Mouse (Mus musculus): Measurements from ENCODE around the gene Il20rb. TPM values are rescaled to one million over a fixed set of nuclear protein-coding genes. Genes with fewer than 3 reads are reported as not detected.

Il20rb gene
- total RNA-seq, 4 experiments from 2014 or later = 0.82 to 2.8 (median 1.4) TPM

DNA sequence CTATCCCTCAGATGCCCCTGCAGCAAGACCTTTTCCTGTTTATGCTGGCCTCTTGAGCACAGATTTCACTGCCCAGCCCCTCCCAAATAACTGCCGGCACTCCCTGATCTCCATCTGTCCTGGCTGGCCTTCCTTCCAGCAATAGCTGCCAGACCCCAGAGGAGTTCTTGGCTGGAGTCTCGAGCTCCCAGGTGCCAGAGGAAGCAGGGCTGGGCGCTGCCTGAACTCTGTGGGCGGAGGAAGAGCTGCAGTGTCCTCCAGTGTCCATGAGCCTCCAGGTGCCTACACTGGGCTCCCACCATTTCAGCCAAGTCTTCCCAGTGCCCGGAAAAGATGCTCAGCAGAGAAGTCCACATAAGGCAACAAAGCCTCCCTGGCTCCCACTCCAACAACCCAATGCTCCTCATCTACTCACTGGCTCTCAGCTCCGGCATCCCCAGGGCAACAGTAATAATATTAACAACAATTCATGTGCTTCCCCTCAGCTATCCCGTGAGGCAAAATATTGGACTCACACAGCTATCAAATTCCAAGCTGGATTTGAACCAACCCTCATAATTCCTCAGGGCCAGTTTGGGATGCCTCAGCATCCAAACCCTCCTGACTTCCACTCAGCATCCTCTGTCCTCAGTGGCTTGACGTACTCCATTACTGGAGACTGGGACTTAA lies 15.5 kb downstream of the Il20rb start:
- peak; percentile 88 to 91 for DNase-seq (ENCODE audit: low spot score in 2 of 2)

GRCm38 (mm10) chr9:100470228-100470627 lies 16.4 kb downstream of the Il20rb start:
- DNase-seq (ENCODE audit: low spot score in 2 of 2) = no peak

GRCm38 (mm10) chr9:100469681-100470080 lies 16.9 kb downstream of the Il20rb start:
- no peak for DNase-seq (ENCODE audit: low spot score in 2 of 2)

DNA sequence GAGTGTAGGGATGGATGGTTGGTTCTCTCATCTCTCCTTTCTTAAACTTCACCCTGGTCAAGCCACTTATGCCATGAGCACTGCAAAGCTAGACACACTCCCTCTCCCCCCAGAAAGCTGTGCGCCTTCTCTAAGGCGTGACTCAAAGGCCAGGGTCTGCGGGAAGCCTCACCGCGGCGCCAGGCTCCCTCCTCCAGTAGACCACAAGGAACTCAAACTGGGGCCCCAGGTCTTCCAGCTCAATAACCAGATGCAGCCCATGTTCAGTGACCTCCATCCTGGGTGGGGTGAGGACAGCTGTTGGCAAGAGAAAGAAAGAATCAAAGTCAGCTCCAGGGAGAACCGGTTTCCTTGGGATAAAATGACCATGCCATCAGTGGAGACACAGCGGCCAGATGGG lies 18.4 kb downstream of the Il20rb start:
- DNase-seq (ENCODE audit: low spot score in 2 of 2) = no peak

GRCm38 (mm10) chr9:100467653-100468052 lies 18.9 kb downstream of the Il20rb start:
- DNase-seq (ENCODE audit: low spot score in 2 of 2) = peak; percentile 60 to 67

DNA sequence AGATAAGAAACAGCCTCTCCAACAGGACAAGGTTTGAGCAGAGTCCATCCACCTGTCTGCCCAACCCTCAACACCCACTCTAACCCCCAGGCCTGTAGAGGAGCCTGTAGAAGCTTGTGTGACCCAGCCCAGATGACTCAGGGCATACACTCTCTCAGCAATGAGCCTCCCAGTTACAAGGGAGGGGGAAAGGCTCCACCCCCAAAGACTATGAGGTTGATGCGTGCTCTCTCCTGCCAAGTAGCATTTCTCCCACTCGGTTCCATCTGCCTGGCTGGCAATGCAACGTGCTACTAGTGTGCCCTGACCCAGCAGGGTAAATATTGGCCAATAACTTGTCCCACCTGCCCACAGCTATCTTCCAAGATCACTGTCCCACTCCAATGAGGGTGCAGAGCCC lies 19.8 kb downstream of the Il20rb start:
- DNase-seq (ENCODE audit: low spot score in 2 of 2) = no peak

GRCm38 (mm10) chr9:100465988-100466387 lies 20.6 kb downstream of the Il20rb start:
- no peak for DNase-seq (ENCODE audit: low spot score in 2 of 2)

DNA sequence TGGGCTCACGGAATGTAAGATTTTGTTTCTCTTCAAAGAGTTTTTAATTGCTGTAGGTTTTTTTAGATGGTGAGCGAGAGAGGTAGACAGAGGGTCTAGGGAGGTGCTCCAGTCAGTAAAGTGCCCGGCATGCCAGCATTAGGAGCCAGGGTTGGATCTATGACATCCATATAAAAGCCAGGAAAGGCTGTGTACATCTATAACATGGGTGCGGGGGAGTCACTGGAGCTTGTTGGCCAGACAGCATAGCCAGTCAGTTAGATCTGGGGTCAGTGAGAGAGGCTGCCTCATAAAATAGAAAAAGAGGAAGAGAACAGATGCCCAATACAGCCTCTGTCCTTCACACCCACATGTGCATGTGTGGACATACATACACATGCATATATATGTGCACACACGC lies 21.2 kb downstream of the Il20rb start:
- no peak for DNase-seq (ENCODE audit: low spot score in 2 of 2)

- DNase-seq (ENCODE audit: low spot score in 2 of 2) = no peak
Measured at GRCm38 (mm10) chr9:100463771-100464170, 22.8 kb downstream of the Il20rb start.

- DNase-seq (ENCODE audit: low spot score in 2 of 2) = no peak
Measured at GRCm38 (mm10) chr9:100462098-100462497, 24.5 kb downstream of the Il20rb start.

- DNase-seq (ENCODE audit: low spot score in 2 of 2) = peak; percentile 41 to 56
Measured at GRCm38 (mm10) chr9:100461671-100462070, 24.9 kb downstream of the Il20rb start.

DNA sequence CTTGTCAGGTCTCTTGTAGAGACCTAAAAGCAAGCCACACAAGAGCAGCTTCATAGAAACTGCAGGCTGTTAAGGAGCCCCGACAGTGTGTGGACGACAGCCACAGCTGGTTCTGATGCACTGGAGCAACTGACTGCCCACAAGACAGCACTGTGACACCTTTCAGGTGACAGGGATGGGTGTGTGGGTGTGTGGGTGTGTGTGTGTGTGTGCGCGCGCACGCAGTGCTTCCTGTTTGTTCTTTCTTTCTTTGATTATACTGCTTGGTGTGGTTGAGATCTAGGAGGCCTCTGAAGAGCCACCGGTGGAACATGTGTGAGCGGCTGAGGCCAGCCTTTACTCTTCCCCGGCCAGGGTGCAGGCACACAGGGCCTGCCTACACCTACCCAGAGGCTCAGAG lies 26.4 kb downstream of the Il20rb start:
- no peak for DNase-seq (ENCODE audit: low spot score in 2 of 2)

- DNase-seq (ENCODE audit: low spot score in 2 of 2) = no peak
Measured at GRCm38 (mm10) chr9:100457971-100458681, 28.5 kb downstream of the Il20rb start.

DNA sequence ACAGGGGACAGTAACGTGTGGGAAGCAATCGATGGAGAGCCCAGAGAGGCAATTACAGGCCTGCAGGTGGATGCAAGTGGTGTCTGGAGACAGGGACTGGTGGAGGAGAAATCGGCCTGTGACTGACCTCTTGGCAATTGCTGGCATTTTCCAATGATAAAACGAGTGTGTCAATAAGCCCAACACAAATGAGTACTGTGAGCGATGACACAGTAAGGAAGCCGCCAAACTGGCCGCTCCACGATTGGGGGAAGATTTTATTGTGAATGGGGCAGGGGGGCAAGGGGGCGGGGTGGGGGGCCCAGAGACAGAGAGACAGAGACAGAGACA lies 32.0 kb downstream of the Il20rb start:
- no peak for DNase-seq (ENCODE audit: low spot score in 2 of 2)

GRCm38 (mm10) chr9:100453944-100454663 lies 32.5 kb downstream of the Il20rb start:
- peak; percentile 53 to 61 for DNase-seq (ENCODE audit: low spot score in 2 of 2)

DNA sequence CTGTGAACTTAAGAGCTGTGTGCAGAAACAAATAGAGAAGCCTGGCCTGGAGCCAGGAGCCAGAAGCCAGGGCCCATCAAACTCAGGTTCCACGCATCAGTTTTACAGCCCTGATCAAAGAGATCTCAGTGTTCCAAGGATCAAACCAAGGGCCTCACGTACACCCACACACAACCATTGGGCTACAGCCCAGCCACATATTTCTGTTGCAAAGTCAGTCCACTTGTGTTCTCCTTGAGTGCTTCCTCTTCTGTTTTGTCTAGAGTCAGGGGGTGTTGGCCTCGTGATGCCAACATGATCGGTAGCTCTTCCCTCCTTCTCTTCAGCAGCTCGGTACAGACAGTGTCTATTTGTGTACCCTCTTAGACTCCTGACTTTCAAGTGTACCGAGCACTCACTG lies 34.2 kb downstream of the Il20rb start:
- DNase-seq (ENCODE audit: low spot score in 2 of 2) = no peak

- peak; percentile 38 to 43 for DNase-seq (ENCODE audit: low spot score in 2 of 2)
Measured at GRCm38 (mm10) chr9:100446059-100446686, 40.4 kb downstream of the Il20rb start.

DNA sequence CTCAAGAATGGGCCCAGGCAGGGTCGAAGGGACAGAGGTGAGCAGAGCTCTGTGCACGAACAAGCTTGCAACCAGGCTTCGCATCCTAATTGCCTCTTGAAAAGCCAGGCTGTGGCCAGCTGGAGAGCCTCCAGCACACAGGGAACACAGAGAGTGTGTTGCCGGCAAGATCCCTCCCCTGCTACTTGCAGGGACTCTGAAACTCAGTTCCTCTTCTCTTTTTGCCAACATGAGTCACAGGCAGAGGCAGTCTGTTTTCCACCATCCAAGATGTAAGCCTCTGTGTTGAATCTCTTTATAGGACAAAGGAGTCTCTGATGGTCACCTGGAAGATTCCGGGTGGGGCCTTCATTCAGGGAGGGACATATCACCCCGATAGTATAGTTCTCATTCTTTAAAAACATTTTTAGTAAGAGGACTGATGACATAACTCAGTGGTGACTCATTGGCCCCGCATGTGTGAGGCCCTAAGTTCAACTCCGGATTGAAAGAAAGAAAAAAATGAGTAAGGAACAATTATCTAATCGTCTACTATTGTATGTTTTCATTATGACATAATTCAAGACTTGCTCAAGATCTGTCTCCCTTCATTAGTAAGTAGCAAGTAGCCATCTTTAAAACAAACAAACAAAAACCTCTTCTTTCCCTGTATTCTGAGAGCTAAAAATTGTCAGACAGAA lies 46.3 kb downstream of the Il20rb start:
- DNase-seq (ENCODE audit: low spot score in 2 of 2) = no peak

DNA sequence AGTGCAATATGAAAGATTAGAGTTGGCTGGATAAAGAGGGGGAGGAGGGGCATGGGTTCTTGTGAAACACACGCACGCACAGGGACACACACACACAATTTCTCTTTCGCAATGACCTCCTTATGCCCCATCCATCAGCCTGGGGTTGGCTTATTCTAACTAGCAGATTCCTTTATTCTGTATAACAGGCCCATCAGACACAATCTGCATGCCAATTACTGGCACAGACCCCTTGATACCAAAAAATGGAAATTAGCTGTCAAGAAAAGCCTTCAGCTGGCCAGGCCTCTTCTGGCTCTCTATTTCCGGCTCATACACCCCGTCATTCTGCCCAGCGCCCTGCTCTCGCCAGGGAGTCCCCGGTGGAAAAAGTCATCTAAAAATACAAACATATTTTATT lies 47.1 kb downstream of the Il20rb start:
- DNase-seq (ENCODE audit: low spot score in 2 of 2) = no peak

GRCm38 (mm10) chr9:100438994-100439393 lies 47.6 kb downstream of the Il20rb start:
- no peak for DNase-seq (ENCODE audit: low spot score in 2 of 2)

DNA sequence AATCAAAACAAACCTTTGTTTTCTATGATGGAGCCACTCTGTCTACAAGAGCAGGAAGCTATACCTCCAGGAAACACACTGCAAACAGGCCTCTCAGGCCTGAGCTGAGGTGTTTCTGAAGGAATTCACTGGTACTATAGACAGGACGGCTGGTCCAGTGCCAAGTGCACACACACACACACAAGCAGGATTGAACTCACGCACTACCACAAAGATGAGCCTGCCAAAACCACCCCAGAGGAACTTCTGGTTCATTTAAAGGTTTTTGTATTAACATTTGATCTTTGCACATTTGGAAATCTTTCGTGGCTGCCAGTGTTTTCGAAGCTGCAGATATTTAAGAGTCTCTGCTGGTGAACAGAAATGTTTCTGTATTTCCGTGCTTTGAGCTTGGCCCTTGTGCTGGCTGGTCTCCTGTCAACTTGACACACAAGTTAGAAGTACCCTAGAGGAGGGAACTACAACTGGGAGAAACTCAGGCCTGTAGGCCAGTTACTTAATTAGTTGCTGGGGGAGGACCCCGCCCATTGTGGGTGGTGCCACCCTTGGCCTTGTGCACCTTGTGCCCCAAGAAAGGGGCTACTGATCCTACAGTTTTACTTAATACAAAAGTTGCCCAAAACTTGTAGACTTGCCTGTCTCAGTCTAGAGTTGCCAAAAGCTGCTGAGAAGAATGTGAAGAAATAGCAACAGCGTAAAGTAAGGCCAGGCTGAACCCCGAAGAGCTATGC lies 49.6 kb downstream of the Il20rb start:
- no peak for DNase-seq (ENCODE audit: low spot score in 2 of 2)
